Mouse (Mus musculus) midbrain, embryonic 14.5 days (tissue): ENCODE measurements at regions not wholly inside any gene's neighbourhood (a gene's known extent, or its start where the extent isn't known, plus 50 kb on each side); places are given as distances from the start of the nearest gene placed in this dataset.

Experiments
- ATAC-seq: fragments of 200-750 bp; cut with Nextera tagmentation; 2 replicates; pipeline ENCODE4 v1.8.0; 2017; ENCODE audit warnings: moderate number of reproducible peaks, moderate library complexity; ENCODE audit not compliant: low FRiP score, low TSS enrichment
- DNase-seq: peaks from one replicate; pipeline ENCODE4 v3.0.0-alpha.2; 2015
- H3K27ac ChIP-seq: fragments of 300-500 bp; sonication (generic); replicated peaks from 2 replicates; pipeline ENCODE4 v1.5.1; 2014; ENCODE audit warnings: mild to moderate bottlenecking, low read depth, low read length, moderate library complexity
- H3K27me3 ChIP-seq: fragments of 300-500 bp; sonication (generic); 2 replicates; pipeline ENCODE4 v1.6.1; 2014; ENCODE audit warnings: low read length, control low read depth, mixed read lengths; ENCODE audit not compliant: control insufficient read depth, insufficient read depth
- H3K36me3 ChIP-seq: fragments of 300-500 bp; sonication (generic); 2 replicates; pipeline ENCODE4 v1.6.1; 2014; ENCODE audit warnings: low read length, control low read depth; ENCODE audit not compliant: control insufficient read depth, insufficient read depth
- H3K4me1 ChIP-seq: fragments of 300-500 bp; sonication (generic); 2 replicates; pipeline ENCODE4 v1.6.1; 2014; ENCODE audit warnings: mild to moderate bottlenecking, antibody characterized with exemption, low read length, control low read depth; ENCODE audit not compliant: control insufficient read depth, insufficient read depth
- H3K4me2 ChIP-seq: fragments of 300-500 bp; sonication (generic); 2 replicates; pipeline ENCODE4 v1.6.1; 2014; ENCODE audit warnings: mild to moderate bottlenecking, low read length, moderate library complexity
- H3K4me3 ChIP-seq: fragments of 300-500 bp; sonication (generic); replicated peaks from 2 replicates; pipeline ENCODE4 v1.5.1; 2014; ENCODE audit warnings: low read depth, low read length
- H3K9ac ChIP-seq: fragments of 300-500 bp; sonication (generic); replicated peaks from 2 replicates; pipeline ENCODE4 v1.6.1; 2014; ENCODE audit warnings: mild to moderate bottlenecking, low read length, moderate library complexity
- H3K9me3 ChIP-seq: fragments of 300-500 bp; sonication (generic); 2 replicates; pipeline ENCODE4 v1.6.1; 2016; ENCODE audit warnings: low read length, control low read depth, mixed read lengths; ENCODE audit not compliant: control insufficient read depth
- WGBS: fragments of 180-500 bp; shearing (Covaris S2); extraction: QIAGEN DNeasy Blood & Tissue Kit; methylation state at CpG from one replicate; pipeline ENCODE4 v1.1.7; 2014; 5-methylcytosine and 5-hydroxymethylcytosine counted together

DNA sequence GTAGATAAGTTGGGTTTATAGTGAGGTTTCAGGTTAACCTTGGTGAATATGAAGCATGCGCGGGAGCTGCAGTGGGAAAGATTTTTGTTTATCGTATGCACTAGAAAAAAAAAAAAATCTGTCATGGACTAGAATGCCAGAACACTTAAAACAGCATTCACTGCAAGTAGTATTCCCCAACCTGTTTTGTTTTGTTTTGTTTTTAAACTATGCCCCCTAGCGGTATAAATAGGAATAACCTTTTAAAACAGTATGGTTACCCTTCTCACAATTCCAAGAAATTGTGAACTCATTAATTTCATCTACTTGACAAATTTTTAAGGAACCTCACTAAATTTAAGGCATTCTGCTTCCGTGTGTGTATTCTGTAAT, 1103.2 kb upstream of the 2610301B20Rik start:
- peak overlapping the region; percentile 46 for H3K9ac ChIP-seq
- no peaks in the 10 kb centered on the region for H3K36me3 ChIP-seq
- no peaks in the 10 kb centered on the region for H3K4me1 ChIP-seq
- peak; percentile 84 for DNase-seq
- peak overlapping the region; percentile 74 for H3K4me2 ChIP-seq
- H3K4me3 ChIP-seq: peak overlapping the region; percentile 50
- H3K27ac ChIP-seq: peak overlapping the region; percentile 58; the same call in 1 of the 2 replicates
- no peaks in the 10 kb centered on the region for H3K9me3 ChIP-seq
- no peaks in the 10 kb centered on the region for H3K27me3 ChIP-seq
- ATAC-seq: peak; percentile 58; the same call in 1 of the 2 replicates
- 2% methylated on average over 5 of the region's 5 CpGs for WGBS

GRCm38 (mm10) chr4:9778391-9778790, 1095.9 kb upstream of the 2610301B20Rik start:
- 97% methylated on average over 8 of the region's 8 CpGs for WGBS
- Histone ChIP-seq H3K27ac (no peak overlapping the region), H3K9ac (no peak overlapping the region), H3K36me3 (no peaks in the 10 kb centered on the region), H3K27me3 (no peaks in the 10 kb centered on the region), H3K4me2 (no peak overlapping the region), H3K4me1 (no peaks in the 10 kb centered on the region), H3K9me3 (no peaks in the 10 kb centered on the region), H3K4me3 (no peak overlapping the region)
- DNase-seq (no peak), ATAC-seq (no peak)

GRCm38 (mm10) chr4:9779594-9779993, 1094.7 kb upstream of the 2610301B20Rik start:
- 87% methylated on average over 3 of the region's 3 CpGs for WGBS
- H3K4me3 ChIP-seq: no peak overlapping the region
- H3K27ac ChIP-seq: no peak overlapping the region
- H3K4me2 ChIP-seq: no peak overlapping the region
- H3K9ac ChIP-seq: no peak overlapping the region
- DNase-seq: no peak
- H3K27me3 ChIP-seq: no peaks in the 10 kb centered on the region
- no peaks in the 10 kb centered on the region for H3K9me3 ChIP-seq
- H3K4me1 ChIP-seq: no peaks in the 10 kb centered on the region
- no peaks in the 10 kb centered on the region for H3K36me3 ChIP-seq
- ATAC-seq: no peak

- no peaks in the 10 kb centered on the region for H3K4me1 ChIP-seq
- H3K36me3 ChIP-seq: no peaks in the 10 kb centered on the region
- H3K9me3 ChIP-seq: no peaks in the 10 kb centered on the region
- no peak overlapping the region for H3K4me3 ChIP-seq
- H3K27ac ChIP-seq: no peak overlapping the region
- no peaks in the 10 kb centered on the region for H3K27me3 ChIP-seq
- DNase-seq: peak; percentile 83
- ATAC-seq: peak; percentile 37; the same call in 1 of the 2 replicates
- WGBS: 41% methylated on average over 9 of the region's 9 CpGs
- H3K4me2 ChIP-seq: no peak overlapping the region
- no peak overlapping the region for H3K9ac ChIP-seq
These were observed 1094.1 kb upstream of the 2610301B20Rik start for GRCm38 (mm10) chr4:9780179-9780578.

GRCm38 (mm10) chr4:9781318-9781717, 1093.0 kb upstream of the 2610301B20Rik start:
- Histone ChIP-seq H3K9me3 (no peaks in the 10 kb centered on the region), H3K27me3 (no peaks in the 10 kb centered on the region), H3K9ac (no peak overlapping the region), H3K4me3 (no peak overlapping the region), H3K4me1 (no peaks in the 10 kb centered on the region), H3K4me2 (no peak overlapping the region), H3K36me3 (no peaks in the 10 kb centered on the region), H3K27ac (no peak overlapping the region)
- ATAC-seq (no peak), DNase-seq (no peak)
- 61% methylated on average over 2 of the region's 2 CpGs for WGBS

DNA sequence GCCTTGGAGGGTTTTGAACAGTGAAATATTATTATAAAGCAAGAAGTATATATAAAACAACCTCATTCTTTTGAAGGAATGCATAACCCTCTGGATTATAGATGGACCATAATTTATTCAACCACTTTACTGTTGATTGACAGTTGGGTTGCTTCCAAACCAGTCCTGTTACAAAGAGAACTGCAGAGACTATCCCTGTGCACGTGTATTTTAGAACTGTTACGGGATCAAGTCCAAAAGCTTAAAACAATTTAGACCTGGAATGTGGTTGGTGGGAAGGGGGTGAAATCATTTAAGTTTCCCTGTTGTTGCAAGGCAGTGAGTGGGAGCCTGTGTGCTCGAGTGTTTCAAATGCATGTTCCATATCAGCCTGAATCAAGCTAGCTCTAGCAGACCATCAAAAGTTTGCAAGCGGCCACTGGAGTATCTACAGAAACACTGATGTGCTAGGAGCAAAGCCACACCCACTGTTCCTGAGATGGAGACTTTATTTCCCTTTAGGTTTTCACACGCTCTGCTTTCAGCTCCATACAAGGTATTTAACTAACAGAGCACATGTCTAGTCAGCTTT, 1086.4 kb upstream of the 2610301B20Rik start:
- Histone ChIP-seq H3K4me3 (no peak overlapping the region), H3K27ac (no peak overlapping the region), H3K36me3 (no peaks in the 10 kb centered on the region), H3K4me1 (no peaks in the 10 kb centered on the region), H3K27me3 (no peaks in the 10 kb centered on the region), H3K9me3 (no peaks in the 10 kb centered on the region), H3K9ac (no peak overlapping the region), H3K4me2 (no peak overlapping the region)
- WGBS: 67% methylated on average over 5 of the region's 5 CpGs
- DNase-seq: no peak
- no peak for ATAC-seq

DNA sequence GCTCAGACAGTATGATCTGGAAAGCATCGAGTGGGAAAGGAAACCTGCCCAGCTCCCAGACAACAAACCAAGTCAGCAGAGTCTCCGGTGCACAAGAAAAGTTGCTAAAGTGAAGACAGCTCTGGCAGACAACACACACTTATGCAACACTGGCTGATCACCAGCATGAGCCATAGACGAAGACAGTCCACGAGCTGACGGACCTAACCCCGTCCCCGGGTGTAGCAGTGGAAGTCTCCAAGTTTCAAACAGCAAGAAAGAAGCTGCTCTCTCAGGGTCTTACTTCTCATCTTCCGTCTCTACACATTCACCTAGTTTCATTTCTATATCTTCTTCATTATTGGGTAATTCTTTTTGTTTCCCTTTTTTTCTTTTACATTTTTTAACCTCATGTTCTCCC, 1083.8 kb upstream of the 2610301B20Rik start:
- Histone ChIP-seq H3K9ac (no peak overlapping the region), H3K4me1 (no peaks in the 10 kb centered on the region), H3K27me3 (no peaks in the 10 kb centered on the region), H3K4me3 (no peak overlapping the region), H3K9me3 (no peaks in the 10 kb centered on the region), H3K27ac (no peak overlapping the region), H3K4me2 (no peak overlapping the region), H3K36me3 (no peaks in the 10 kb centered on the region)
- DNase-seq (no peak), ATAC-seq (no peak)
- WGBS: 91% methylated on average over 8 of the region's 8 CpGs
